Mouse (Mus musculus) hindbrain, embryonic 14.5 days (tissue): ENCODE measurements around the gene Rad1. TPM values are rescaled to one million over a fixed set of nuclear protein-coding genes. Genes with fewer than 3 reads are reported as not detected.

Source experiments
- ATAC-seq: fragments of 200-750 bp; cut with Nextera tagmentation; 2 replicates; pipeline ENCODE4 v1.8.0; 2017; ENCODE audit warnings: moderate number of reproducible peaks, mild to moderate bottlenecking, moderate TSS enrichment, moderate library complexity; ENCODE audit not compliant: low FRiP score
- DNase-seq: peaks from one replicate; pipeline ENCODE4 v3.0.0-alpha.2; 2015; ENCODE audit warnings: low spot score
- H3K27ac ChIP-seq: fragments of 300-500 bp; sonication (generic); 2 replicates; pipeline ENCODE4 v1.5.1; 2014; ENCODE audit warnings: mild to moderate bottlenecking, moderate library complexity
- H3K27me3 ChIP-seq: fragments of 300-500 bp; sonication (generic); 2 replicates; pipeline ENCODE4 v1.6.1; 2014; ENCODE audit warnings: mild to moderate bottlenecking, low read length, mixed read lengths; ENCODE audit not compliant: control insufficient read depth, insufficient read depth
- H3K36me3 ChIP-seq: fragments of 300-500 bp; sonication (generic); replicated peaks from 2 replicates; pipeline ENCODE4 v1.6.1; 2014; ENCODE audit not compliant: control insufficient read depth, insufficient read depth
- H3K4me1 ChIP-seq: fragments of 300-500 bp; sonication (generic); replicated peaks from 2 replicates; pipeline ENCODE4 v1.6.1; 2014; ENCODE audit warnings: antibody characterized with exemption, low read length, mixed read lengths; ENCODE audit not compliant: control insufficient read depth, insufficient read depth
- H3K4me2 ChIP-seq: fragments of 300-500 bp; sonication (generic); replicated peaks from 2 replicates; pipeline ENCODE4 v1.6.1; 2014; ENCODE audit warnings: mild to moderate bottlenecking, moderate library complexity
- H3K4me3 ChIP-seq: fragments of 300-500 bp; sonication (generic); replicated peaks from 2 replicates; pipeline ENCODE4 v1.5.1; 2014; ENCODE audit warnings: mild to moderate bottlenecking, low read length
- H3K9ac ChIP-seq: fragments of 300-500 bp; sonication (generic); 2 replicates; pipeline ENCODE4 v1.6.1; 2014
- H3K9me3 ChIP-seq: fragments of 300-500 bp; sonication (generic); 2 replicates; pipeline ENCODE4 v1.6.1; 2016; ENCODE audit warnings: low read length; ENCODE audit not compliant: control insufficient read depth
- WGBS: fragments of 180-500 bp; shearing (Covaris S2); extraction: QIAGEN DNeasy Blood & Tissue Kit; methylation state at CpG from one replicate; pipeline ENCODE4 v1.1.7; 2014; 5-methylcytosine and 5-hydroxymethylcytosine counted together
- polyA plus RNA-seq: library from polyadenylated mRNA; unstranded; fragments of >200 nt; fragmentation: Nextera tagmentation; extraction: Ambion mirVana; gene quantifications from 2 replicates; pipeline ENCODE4 v1.2.1, GENCODE M21; 2014

Gene Rad1
- polyA plus RNA-seq: 13.4 and 14.9 TPM in 2 replicates

DNA sequence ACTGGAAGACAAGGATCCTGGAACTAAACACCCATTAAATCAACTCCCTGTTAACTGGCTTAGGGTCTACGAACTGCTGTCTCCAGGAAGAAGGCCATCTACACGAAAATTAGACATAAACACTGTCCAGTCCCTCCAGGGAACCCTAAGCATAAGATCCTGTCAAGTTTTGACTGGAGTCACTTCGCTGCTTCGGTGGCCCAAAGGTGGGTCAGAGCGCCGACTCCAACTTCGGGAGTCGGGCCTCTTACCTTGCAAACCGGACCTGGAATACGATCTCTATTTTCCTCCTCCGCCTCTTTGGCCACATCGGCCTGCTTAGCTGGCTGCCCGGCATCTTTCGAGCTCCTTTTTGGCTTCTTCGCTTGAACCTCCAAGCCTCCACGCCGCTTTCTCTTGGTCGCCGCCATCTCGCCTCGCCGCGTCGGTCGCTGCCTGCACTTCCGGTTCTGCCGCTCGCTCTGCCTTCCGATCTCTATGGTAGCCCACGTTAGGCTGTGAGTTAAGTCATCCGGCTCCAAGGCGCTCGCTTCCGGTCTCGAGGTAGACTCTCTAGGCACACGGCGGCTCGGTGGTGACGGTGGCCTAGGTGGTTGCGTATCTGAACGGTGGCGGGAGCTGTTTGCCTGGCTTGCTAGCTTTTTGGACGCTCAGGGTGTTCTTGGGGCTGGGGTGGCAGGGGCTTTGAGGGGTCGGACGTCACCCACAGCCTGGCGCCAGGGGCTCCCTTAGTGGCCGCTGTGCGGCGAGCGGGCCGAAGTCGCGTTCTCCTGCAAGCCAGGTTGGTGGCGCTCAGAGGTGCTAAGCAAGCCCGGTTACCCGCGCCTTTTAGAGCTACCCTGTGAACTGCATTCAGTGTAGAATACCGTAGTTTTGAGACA lies at the start of gene Rad1, which contains the start of gene Brix1:
Gene Rad1 (plus strand): TSS at position 535 of the 881 bp plus-strand sequence.
Gene Brix1 (minus strand): TSS at position 464 of the 881 bp plus-strand sequence.
- Histone ChIP-seq H3K4me3 (peak within 1 kb of the TSS; percentile 82), H3K27me3 (no peaks in the 10 kb centered on the region), H3K27ac (peak within 1 kb of the TSS; percentile 75), H3K4me2 (peak within 1 kb of the TSS; percentile 78), H3K36me3 (peaks cover 32% of the 10 kb centered on the region), H3K9me3 (no peaks in the 10 kb centered on the region), H3K4me1 (peaks cover 20% of the 10 kb centered on the region), H3K9ac (peak within 1 kb of the TSS; percentile 80)
- peak; percentile 100 for ATAC-seq
- WGBS: under 1% methylated on average over 58 of the region's 58 CpGs
- peak; percentile 95 for DNase-seq

DNA sequence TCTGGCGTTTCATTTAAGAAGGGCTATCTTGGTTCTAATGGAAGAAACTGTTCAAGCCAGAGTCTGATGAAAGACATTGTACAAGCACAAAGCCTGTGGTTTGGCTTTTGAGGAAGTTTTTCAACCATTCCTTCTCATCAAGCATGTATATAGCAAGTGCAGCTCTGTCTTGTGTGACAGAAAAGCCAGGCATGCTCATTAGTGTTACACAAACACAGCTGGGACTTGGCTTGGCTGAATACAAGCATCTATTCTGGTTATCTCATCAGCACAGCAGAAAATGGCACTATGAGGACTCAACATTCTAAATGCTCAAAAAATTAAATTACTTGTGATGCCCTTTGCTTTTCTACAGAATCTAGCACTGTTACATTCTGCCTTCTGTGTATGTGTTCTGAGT lies 48.9 kb upstream of the Rad1 start:
- Histone ChIP-seq H3K9me3 (0 out of 2 replicates have a peak, but pooled peaks cover 4% of the 10 kb centered on the region), H3K27me3 (no peaks in the 10 kb centered on the region), H3K9ac (no peak overlapping the region), H3K4me1 (no peaks in the 10 kb centered on the region), H3K4me3 (no peak overlapping the region), H3K36me3 (peaks cover 14% of the 10 kb centered on the region; the same call in 1 of the 2 replicates), H3K4me2 (no peak overlapping the region), H3K27ac (no peak overlapping the region)
- no peak for ATAC-seq
- 74% methylated on average over 1 of the region's 1 CpGs for WGBS
- no peak for DNase-seq

DNA sequence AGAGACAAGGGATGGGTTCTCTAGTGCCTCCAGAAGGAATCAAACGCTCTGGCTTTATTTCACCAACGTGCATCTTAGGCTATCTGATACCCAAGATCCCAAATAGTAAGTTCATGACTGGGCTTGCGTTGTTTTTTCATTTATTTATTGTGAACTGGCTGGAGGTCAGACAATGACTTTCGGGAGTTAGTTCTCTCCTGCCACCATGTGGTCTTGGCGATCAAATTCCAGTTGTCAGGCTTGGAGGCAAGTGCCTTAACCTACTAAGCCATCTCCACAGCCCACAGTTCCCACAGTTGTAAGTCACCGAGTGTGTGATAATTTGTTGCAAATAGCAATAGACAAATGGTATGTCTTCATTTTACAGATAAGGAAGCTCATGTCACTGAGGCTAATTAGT lies 45.9 kb upstream of the Rad1 start:
- peak; percentile 46 for DNase-seq
- no peak for ATAC-seq
- no peak overlapping the region for H3K4me2 ChIP-seq
- H3K27me3 ChIP-seq: no peaks in the 10 kb centered on the region
- 0 out of 2 replicates have a peak, but pooled peaks cover 4% of the 10 kb centered on the region for H3K9me3 ChIP-seq
- H3K4me3 ChIP-seq: no peak overlapping the region
- H3K9ac ChIP-seq: no peak overlapping the region
- H3K4me1 ChIP-seq: no peaks in the 10 kb centered on the region
- no peak overlapping the region for H3K27ac ChIP-seq
- WGBS: 73% methylated on average over 6 of the region's 6 CpGs
- peaks cover 33% of the 10 kb centered on the region for H3K36me3 ChIP-seq

DNA sequence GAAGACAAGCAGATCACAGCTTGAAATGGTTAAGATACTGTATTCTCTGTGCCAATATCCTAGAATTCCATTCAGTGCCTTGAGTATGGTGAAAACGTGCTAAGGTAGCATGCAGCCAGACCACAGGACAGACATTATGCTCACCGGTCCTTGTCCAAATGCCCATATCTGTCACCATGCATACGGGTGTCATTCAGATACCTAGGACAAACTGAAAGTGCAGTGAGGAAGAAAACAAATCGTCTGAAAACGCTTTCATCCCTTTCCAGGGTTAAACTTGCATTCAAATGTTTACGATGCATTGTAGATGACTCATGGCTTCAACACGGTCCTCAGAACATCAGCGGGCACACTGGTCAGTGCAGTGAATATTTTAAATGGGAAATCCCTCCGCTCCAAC lies 44.3 kb upstream of the Rad1 start:
- no peak overlapping the region for H3K4me2 ChIP-seq
- no peak overlapping the region for H3K4me3 ChIP-seq
- H3K27me3 ChIP-seq: no peaks in the 10 kb centered on the region
- ATAC-seq (no peak), DNase-seq (no peak)
- H3K36me3 ChIP-seq: peaks cover 48% of the 10 kb centered on the region
- no peaks in the 10 kb centered on the region for H3K4me1 ChIP-seq
- H3K9ac ChIP-seq: no peak overlapping the region
- H3K9me3 ChIP-seq: no peaks in the 10 kb centered on the region
- 92% methylated on average over 9 of the region's 9 CpGs for WGBS
- no peak overlapping the region for H3K27ac ChIP-seq

DNA sequence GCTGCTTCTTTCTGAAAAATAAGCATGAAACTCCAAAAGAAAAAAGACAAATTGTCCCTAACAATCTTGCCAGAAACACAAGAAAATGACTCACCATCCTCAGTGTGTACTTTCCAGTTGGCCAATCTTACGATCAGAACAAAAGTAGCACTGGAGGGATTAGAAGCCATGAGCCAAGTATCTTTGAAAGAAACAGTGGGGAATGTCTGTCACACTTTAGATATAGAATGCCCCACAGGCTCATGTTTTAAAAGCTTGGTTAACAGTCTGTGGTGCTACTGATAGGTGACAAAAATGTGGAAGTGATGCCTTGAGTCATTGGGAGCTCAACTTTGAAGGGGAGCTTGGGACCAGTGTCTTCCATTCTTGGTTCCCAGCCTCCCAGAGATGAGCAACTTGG lies 43.5 kb upstream of the Rad1 start:
- H3K9me3 ChIP-seq: no peaks in the 10 kb centered on the region
- 69% methylated on average over 1 of the region's 1 CpGs for WGBS
- no peaks in the 10 kb centered on the region for H3K27me3 ChIP-seq
- no peak overlapping the region for H3K9ac ChIP-seq
- H3K4me1 ChIP-seq: no peaks in the 10 kb centered on the region
- H3K4me2 ChIP-seq: no peak overlapping the region
- H3K36me3 ChIP-seq: peaks cover 52% of the 10 kb centered on the region
- ATAC-seq (no peak), DNase-seq (no peak)
- no peak overlapping the region for H3K4me3 ChIP-seq
- no peak overlapping the region for H3K27ac ChIP-seq

DNA sequence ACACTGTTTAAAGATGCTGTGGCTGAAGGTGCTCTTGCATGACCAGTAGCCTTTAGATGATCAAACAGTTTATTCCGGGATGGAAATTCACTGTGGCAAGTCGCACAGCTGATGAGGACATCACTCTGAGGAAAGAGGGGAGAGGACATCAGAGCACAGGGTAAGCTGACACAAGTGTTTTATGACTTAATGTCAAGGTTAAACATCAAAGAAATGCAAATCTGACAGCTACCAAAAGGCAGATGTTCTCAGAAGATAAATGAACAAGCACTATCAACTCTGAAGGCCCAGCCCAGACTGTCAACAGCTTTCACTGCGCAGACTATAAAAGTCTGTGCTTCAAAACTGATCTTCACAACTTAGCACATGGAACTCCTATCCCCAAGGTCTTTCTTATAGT lies 38.7 kb upstream of the Rad1 start:
- DNase-seq (no peak), ATAC-seq (no peak)
- Histone ChIP-seq H3K9me3 (no peaks in the 10 kb centered on the region), H3K9ac (no peak overlapping the region), H3K27me3 (no peaks in the 10 kb centered on the region), H3K4me3 (no peak overlapping the region), H3K36me3 (peaks cover 75% of the 10 kb centered on the region), H3K4me2 (no peak overlapping the region), H3K4me1 (no peaks in the 10 kb centered on the region), H3K27ac (no peak overlapping the region)
- WGBS: 88% methylated on average over 3 of the region's 3 CpGs

DNA sequence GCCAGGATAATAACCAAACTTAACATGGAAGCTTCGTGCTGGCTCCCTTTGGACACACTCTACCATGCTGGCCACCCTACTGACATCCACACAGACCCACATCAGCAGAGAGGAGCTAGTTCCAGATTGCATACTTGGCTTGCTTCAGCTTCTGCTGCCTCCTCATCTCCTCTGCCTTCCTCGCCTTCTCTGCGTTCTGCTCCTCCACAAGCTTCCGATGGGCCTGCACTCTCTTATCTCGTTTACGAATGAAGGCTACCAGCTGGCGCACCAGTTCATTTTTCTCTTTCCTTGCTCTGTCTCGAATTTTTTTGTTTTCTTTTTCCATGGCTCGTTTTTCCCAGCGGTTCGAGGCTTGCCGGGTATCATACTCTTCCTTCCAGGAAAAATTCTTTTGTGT lies 24.8 kb upstream of the Rad1 start:
- Histone ChIP-seq H3K4me3 (no peak overlapping the region), H3K27ac (no peak overlapping the region), H3K36me3 (peaks cover 51% of the 10 kb centered on the region), H3K4me2 (no peak overlapping the region), H3K27me3 (no peaks in the 10 kb centered on the region), H3K9me3 (no peaks in the 10 kb centered on the region), H3K4me1 (no peaks in the 10 kb centered on the region), H3K9ac (no peak overlapping the region)
- ATAC-seq (no peak), DNase-seq (no peak)
- WGBS: 93% methylated on average over 12 of the region's 12 CpGs

DNA sequence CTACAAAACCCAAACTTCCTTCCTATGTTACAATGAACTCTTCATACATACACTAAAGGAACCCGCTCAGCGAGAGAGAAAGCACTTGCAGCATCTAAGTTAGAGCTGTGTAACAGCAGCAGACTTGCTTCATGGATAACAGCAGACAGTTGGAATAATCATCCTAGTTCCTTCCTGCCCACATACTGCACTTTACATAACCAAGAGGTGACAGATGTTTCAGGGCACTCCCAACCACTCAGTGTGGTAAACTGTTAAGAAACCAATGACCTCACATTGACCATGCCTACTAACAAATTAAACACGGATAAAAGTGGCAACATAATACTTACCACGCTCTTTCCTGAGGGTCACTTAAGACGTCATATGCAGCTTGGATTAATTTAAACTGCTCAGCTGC lies 22.3 kb upstream of the Rad1 start:
- DNase-seq (no peak), ATAC-seq (no peak)
- Histone ChIP-seq H3K36me3 (peaks cover 31% of the 10 kb centered on the region), H3K4me1 (0 out of 2 replicates have a peak, but pooled peaks cover under 1% of the 10 kb centered on the region), H3K4me2 (no peak overlapping the region), H3K4me3 (no peak overlapping the region), H3K9ac (no peak overlapping the region), H3K27me3 (no peaks in the 10 kb centered on the region), H3K27ac (no peak overlapping the region), H3K9me3 (no peaks in the 10 kb centered on the region)
- 92% methylated on average over 5 of the region's 5 CpGs for WGBS

DNA sequence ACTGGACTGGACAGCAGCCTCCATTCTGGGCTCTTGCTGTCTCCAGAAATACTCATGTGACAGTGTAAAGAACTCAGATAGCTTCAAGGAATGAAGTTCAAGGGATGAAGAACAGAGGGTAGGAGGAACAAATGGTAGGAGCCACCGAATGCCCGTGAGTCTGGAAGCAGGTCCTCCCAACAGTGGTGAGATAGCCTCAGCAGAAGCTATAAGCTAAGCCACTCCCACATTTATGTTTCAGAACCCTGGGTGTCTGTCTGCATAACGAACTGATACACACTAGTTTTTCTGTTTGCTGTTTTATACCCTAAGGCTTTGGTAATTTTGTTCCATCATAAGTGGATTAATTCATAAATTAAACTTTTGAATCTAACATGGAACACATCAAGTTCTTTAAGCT lies 21.1 kb upstream of the Rad1 start:
- ATAC-seq (no peak), DNase-seq (no peak)
- no peak overlapping the region for H3K4me3 ChIP-seq
- H3K4me2 ChIP-seq: no peak overlapping the region
- 94% methylated on average over 3 of the region's 3 CpGs for WGBS
- H3K36me3 ChIP-seq: peaks cover 23% of the 10 kb centered on the region
- H3K27me3 ChIP-seq: no peaks in the 10 kb centered on the region
- H3K4me1 ChIP-seq: 0 out of 2 replicates have a peak, but pooled peaks cover 7% of the 10 kb centered on the region
- H3K9me3 ChIP-seq: no peaks in the 10 kb centered on the region
- H3K9ac ChIP-seq: no peak overlapping the region
- H3K27ac ChIP-seq: no peak overlapping the region
